Mouse (Mus musculus) liver, embryonic 13.5 days (tissue): ENCODE results near the gene Cav1. TPM values are rescaled to one million over a fixed set of nuclear protein-coding genes. Genes with fewer than 3 reads are reported as not detected.

ENCODE experiments used
- ATAC-seq: fragments of 200-750 bp; cut with Nextera tagmentation; 2 replicates; pipeline ENCODE4 v1.8.0; 2017; ENCODE audit warnings: low read depth, mild to moderate bottlenecking, moderate number of reproducible peaks, moderate library complexity
- DNase-seq: peaks from one replicate; pipeline ENCODE4 v3.0.0; 2022
- H3K27ac ChIP-seq: fragments of 300-500 bp; sonication (generic); 2 replicates; pipeline ENCODE4 v1.5.1; 2015; ENCODE audit warnings: moderate library complexity, mild to moderate bottlenecking, inconsistent platforms
- H3K27me3 ChIP-seq: fragments of 300-500 bp; sonication (generic); 2 replicates; pipeline ENCODE4 v1.6.1; 2015; ENCODE audit warnings: mild to moderate bottlenecking, inconsistent platforms
- H3K36me3 ChIP-seq: fragments of 300-500 bp; sonication (generic); 2 replicates; pipeline ENCODE4 v1.6.1; 2015; ENCODE audit warnings: mild to moderate bottlenecking, inconsistent platforms
- H3K4me1 ChIP-seq: fragments of 300-500 bp; sonication (generic); replicated peaks from 2 replicates; pipeline ENCODE4 v1.6.1; 2015; ENCODE audit warnings: inconsistent platforms
- H3K4me2 ChIP-seq: fragments of 300-500 bp; sonication (generic); 2 replicates; pipeline ENCODE4 v1.6.1; 2015; ENCODE audit warnings: inconsistent platforms, mild to moderate bottlenecking, moderate library complexity
- H3K4me3 ChIP-seq: fragments of 300-500 bp; sonication (generic); replicated peaks from 2 replicates; pipeline ENCODE4 v1.5.1; 2015; ENCODE audit warnings: mild to moderate bottlenecking, inconsistent platforms
- H3K9ac ChIP-seq: fragments of 300-500 bp; sonication (generic); 2 replicates; pipeline ENCODE4 v1.6.1; 2015; ENCODE audit warnings: mild to moderate bottlenecking, inconsistent platforms
- H3K9me3 ChIP-seq: fragments of 300-500 bp; sonication (generic); replicated peaks from 2 replicates; pipeline ENCODE4 v1.6.1; 2016; ENCODE audit warnings: inconsistent platforms
- WGBS: fragments of 180-500 bp; shearing (Covaris S2); methylation state at CpG from one replicate; pipeline ENCODE4 v1.1.7; 2015; ENCODE audit not compliant: insufficient replicate concordance; 5-methylcytosine and 5-hydroxymethylcytosine counted together
- polyA plus RNA-seq: library from polyadenylated mRNA; unstranded; fragments of >200 nt; fragmentation: Nextera tagmentation; extraction: Ambion mirVana; gene quantifications from 2 replicates; pipeline ENCODE4 v1.2.1, GENCODE M21; 2015

Cav1 gene
- 3.7 and 4.9 TPM in 2 replicates for polyA plus RNA-seq

- no peak within 1 kb of the TSS for H3K27ac ChIP-seq
- ATAC-seq (0 out of 2 replicates have a peak, but pooled peaks have one; percentile 43), DNase-seq (no peak)
- peak within 1 kb of the TSS; percentile 40 for H3K4me3 ChIP-seq
- H3K36me3 ChIP-seq, result no peaks in the 10 kb centered on the region
- 2% methylated on average over 26 of the region's 26 CpGs for WGBS
- peak within 1 kb of the TSS; percentile 62 for H3K4me2 ChIP-seq
- peaks cover 10% of the 10 kb centered on the region for H3K4me1 ChIP-seq
- peaks cover 33% of the 10 kb centered on the region for H3K27me3 ChIP-seq
- no peaks in the 10 kb centered on the region for H3K9me3 ChIP-seq
- H3K9ac ChIP-seq, result no peak within 1 kb of the TSS
These were observed at the start of gene Cav1 for GRCm38 (mm10) chr6:17305954-17306601. TSS of gene Cav1 (plus strand) at chr6:17306335.

GRCm38 (mm10) chr6:17258142-17258541 is 48.0 kb upstream of the Cav1 start:
- Histone ChIP-seq H3K4me3 (no peak overlapping the region), H3K27me3 (no peaks in the 10 kb centered on the region), H3K36me3 (no peaks in the 10 kb centered on the region), H3K4me1 (no peaks in the 10 kb centered on the region), H3K4me2 (no peak overlapping the region), H3K27ac (no peak overlapping the region), H3K9me3 (no peaks in the 10 kb centered on the region), H3K9ac (no peak overlapping the region)
- 77% methylated on average over 1 of the region's 1 CpGs for WGBS
- no peak for ATAC-seq
- no peak for DNase-seq

GRCm38 (mm10) chr6:17258911-17259310 is 47.2 kb upstream of the Cav1 start:
- Histone ChIP-seq H3K4me3 (no peak overlapping the region), H3K36me3 (no peaks in the 10 kb centered on the region), H3K4me1 (no peaks in the 10 kb centered on the region), H3K9me3 (no peaks in the 10 kb centered on the region), H3K9ac (no peak overlapping the region), H3K27ac (no peak overlapping the region), H3K27me3 (no peaks in the 10 kb centered on the region), H3K4me2 (no peak overlapping the region)
- WGBS, result 69% methylated on average over 1 of the region's 1 CpGs
- DNase-seq, result no peak
- no peak for ATAC-seq

GRCm38 (mm10) chr6:17262786-17263185 is 43.3 kb upstream of the Cav1 start:
- Histone ChIP-seq H3K9me3 (no peaks in the 10 kb centered on the region), H3K9ac (no peak overlapping the region), H3K4me3 (no peak overlapping the region), H3K27me3 (no peaks in the 10 kb centered on the region), H3K4me2 (no peak overlapping the region), H3K4me1 (no peaks in the 10 kb centered on the region), H3K27ac (no peak overlapping the region), H3K36me3 (no peaks in the 10 kb centered on the region)
- whole genome bisulfite sequencing, result 52% methylated on average over 2 of the region's 2 CpGs
- no peak for ATAC-seq
- DNase-seq, result no peak

- Histone ChIP-seq H3K36me3 (no peaks in the 10 kb centered on the region), H3K4me2 (no peak overlapping the region), H3K27ac (no peak overlapping the region), H3K9ac (no peak overlapping the region), H3K4me3 (no peak overlapping the region), H3K9me3 (no peaks in the 10 kb centered on the region), H3K4me1 (no peaks in the 10 kb centered on the region), H3K27me3 (no peaks in the 10 kb centered on the region)
- 35% methylated on average over 4 of the region's 4 CpGs for WGBS
- DNase-seq (no peak), ATAC-seq (no peak)
These were observed 41.1 kb upstream of the Cav1 start for GRCm38 (mm10) chr6:17265043-17265442.

- DNase-seq, result no peak
- no peak overlapping the region for H3K27ac ChIP-seq
- H3K4me2 ChIP-seq, result no peak overlapping the region
- H3K27me3 ChIP-seq, result no peaks in the 10 kb centered on the region
- no peak overlapping the region for H3K4me3 ChIP-seq
- WGBS, result 58% methylated on average over 3 of the region's 3 CpGs
- H3K9me3 ChIP-seq, result no peaks in the 10 kb centered on the region
- ATAC-seq, result no peak
- no peaks in the 10 kb centered on the region for H3K36me3 ChIP-seq
- no peaks in the 10 kb centered on the region for H3K4me1 ChIP-seq
- no peak overlapping the region for H3K9ac ChIP-seq
These were observed 39.7 kb upstream of the Cav1 start for GRCm38 (mm10) chr6:17266466-17266865.

- Histone ChIP-seq H3K9me3 (no peaks in the 10 kb centered on the region), H3K4me3 (no peak overlapping the region), H3K36me3 (no peaks in the 10 kb centered on the region), H3K9ac (no peak overlapping the region), H3K4me2 (no peak overlapping the region), H3K27ac (no peak overlapping the region), H3K4me1 (peaks cover 10% of the 10 kb centered on the region; the same call in 1 of the 2 replicates), H3K27me3 (peaks cover 6% of the 10 kb centered on the region)
- DNase-seq (no peak), ATAC-seq (no peak)
- WGBS, result 61% methylated on average over 3 of the region's 3 CpGs
These were observed 27.8 kb upstream of the Cav1 start for GRCm38 (mm10) chr6:17278366-17278765.

- peak; percentile 2 for DNase-seq
- whole genome bisulfite sequencing, result under 1% methylated on average over 40 of the region's 40 CpGs
These were observed 25.0 kb upstream of the Cav1 start, which contains the start of gene Cav2 for GRCm38 (mm10) chr6:17280939-17281756. TSS of gene Cav2 (plus strand) at chr6:17281185.

GRCm38 (mm10) chr6:17281757-17282092 is 24.4 kb upstream of the Cav1 start:
- Histone ChIP-seq H3K27me3 (peaks cover 6% of the 10 kb centered on the region), H3K4me2 (peak overlapping the region; percentile 67), H3K9ac (no peak overlapping the region), H3K36me3 (no peaks in the 10 kb centered on the region), H3K27ac (no peak overlapping the region), H3K4me3 (peak overlapping the region; percentile 47), H3K9me3 (no peaks in the 10 kb centered on the region), H3K4me1 (peaks cover 10% of the 10 kb centered on the region; the same call in 1 of the 2 replicates)
- no peak for DNase-seq
- ATAC-seq, result no peak
- 13% methylated on average over 8 of the region's 8 CpGs for WGBS

More at GRCm38 (mm10) chr6:17280939-17281756, 25.0 kb upstream of the Cav1 start, which contains the start of gene Cav2:
- Histone ChIP-seq H3K36me3 (no peaks in the 10 kb centered on the region), H3K4me2 (peak within 1 kb of the TSS; percentile 67), H3K27me3 (peaks cover 6% of the 10 kb centered on the region), H3K9ac (peak within 1 kb of the TSS; percentile 36), H3K27ac (no peak within 1 kb of the TSS), H3K9me3 (no peaks in the 10 kb centered on the region), H3K4me3 (peak within 1 kb of the TSS; percentile 47), H3K4me1 (peaks cover 10% of the 10 kb centered on the region; the same call in 1 of the 2 replicates)
- ATAC-seq, result peak; percentile 61

GRCm38 (mm10) chr6:17282159-17282558 is 24.0 kb upstream of the Cav1 start:
- Histone ChIP-seq H3K4me2 (0 out of 2 replicates have a peak overlapping the region, but pooled peaks have one; percentile 67), H3K36me3 (no peaks in the 10 kb centered on the region), H3K9ac (no peak overlapping the region), H3K27ac (no peak overlapping the region), H3K4me1 (peaks cover 10% of the 10 kb centered on the region; the same call in 1 of the 2 replicates), H3K4me3 (no peak overlapping the region), H3K27me3 (peaks cover 6% of the 10 kb centered on the region), H3K9me3 (no peaks in the 10 kb centered on the region)
- no peak for DNase-seq
- 20% methylated on average over 5 of the region's 5 CpGs for WGBS
- no peak for ATAC-seq

- Histone ChIP-seq H3K4me1 (peaks cover 10% of the 10 kb centered on the region; the same call in 1 of the 2 replicates), H3K4me2 (no peak overlapping the region), H3K4me3 (no peak overlapping the region), H3K9me3 (no peaks in the 10 kb centered on the region), H3K27ac (no peak overlapping the region), H3K36me3 (no peaks in the 10 kb centered on the region), H3K9ac (no peak overlapping the region), H3K27me3 (peaks cover 6% of the 10 kb centered on the region)
- DNase-seq (no peak), ATAC-seq (no peak)
- WGBS, result 47% methylated on average over 3 of the region's 3 CpGs
These were observed 22.3 kb upstream of the Cav1 start for GRCm38 (mm10) chr6:17283834-17284233.
